In the genomic region with DNA sequence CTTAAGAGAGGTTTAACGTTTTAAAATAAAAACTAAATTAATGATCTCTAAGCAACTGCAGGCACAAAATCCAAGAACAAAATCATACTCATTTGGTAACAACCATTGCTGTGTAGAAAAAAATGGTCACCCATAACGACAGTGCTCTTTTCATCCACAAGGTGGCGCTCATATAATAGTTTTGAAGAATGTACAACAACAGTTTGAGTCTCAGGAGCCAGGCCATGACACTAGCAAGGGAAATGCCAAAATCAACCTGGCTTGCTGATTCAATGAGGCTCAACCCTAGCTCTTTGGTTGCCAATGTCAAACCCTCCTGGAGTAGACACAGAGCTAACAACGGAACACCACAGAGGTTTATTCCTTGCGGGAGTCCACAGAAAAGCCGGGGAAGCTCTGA, we compare ENCODE assay signal across 8 mouse cellular contexts. TPM values are rescaled to one million over a fixed set of nuclear protein-coding genes. Genes with fewer than 3 reads are reported as not detected.
A peak's percentile ranks its signal among the peaks of the same experiment; 100 is the strongest.
DNase-seq lines count a peak whose midpoint lies in the region; ATAC-seq lines count a peak whose summit lies in the region.

No protein-coding gene starts in this region.

- ATAC-seq in midbrain, embryonic 16.5 days = no peak; the same call in 1 of the 2 replicates
- 0 out of 2 replicates have a peak, but pooled peaks have one; percentile 45 for ATAC-seq in hindbrain, embryonic 15.5 days (ENCODE audit: low FRiP score, low read depth)
- ATAC-seq in neural tube, embryonic 11.5 days (ENCODE audit: insufficient read depth, low FRiP score, low TSS enrichment) = no peak

- DNase-seq in midbrain, embryonic 10.5 days (ENCODE audit: low spot score) = peak; percentile 62
- DNase-seq in c-Kit-negative CD71-positive TER-119-positive erythroid progenitor cells, embryonic 14.5 days (ENCODE audit: low read depth, low spot score) = peak; percentile 21
- peak; percentile 81 for DNase-seq in forelimb bud, embryonic 11.5 days (ENCODE audit: low read depth, low spot score)
- DNase-seq in left cerebral cortex, postnatal 36 days (ENCODE audit: low spot score in 2 of 2) = peak; percentile 53 to 68
- DNase-seq in neural tube, embryonic 11.5 days (ENCODE audit: low spot score) = peak; percentile 72
- peak; percentile 80 for DNase-seq in thymus, postnatal 4 days

- intact Hi-C loops in left cerebral cortex, postnatal 36 days (cut with DNase I) = loop anchor here (1.0 to 10.0 kb wide), 3 partner anchors 160 to 759 kb away; no protein-coding TSS in a partner anchor

- H3K9ac ChIP-seq in midbrain, embryonic 16.5 days (ENCODE audit: low read depth, low read length) = no peak overlapping the region
- H3K9ac ChIP-seq in hindbrain, embryonic 15.5 days = no peak overlapping the region
- H3K9ac ChIP-seq in neural tube, embryonic 11.5 days (ENCODE audit: low read length) = no peak overlapping the region

- H3K27ac ChIP-seq in midbrain, embryonic 10.5 days (replicated peaks) = no peak overlapping the region
- H3K27ac ChIP-seq in midbrain, embryonic 16.5 days (ENCODE audit: low read length) = no peak overlapping the region
- no peak overlapping the region for H3K27ac ChIP-seq in hindbrain, embryonic 15.5 days (replicated peaks)
- H3K27ac ChIP-seq in neural tube, embryonic 11.5 days (ENCODE audit: low read depth, low read length) = no peak overlapping the region

- H3K9me3 ChIP-seq in midbrain, embryonic 10.5 days (replicated peaks) = no peaks in the 10 kb centered on the region
- H3K9me3 ChIP-seq in midbrain, embryonic 16.5 days (replicated peaks; ENCODE audit: control insufficient read depth, low read length, poor library complexity, severe bottlenecking) = no peaks in the 10 kb centered on the region
- no peaks in the 10 kb centered on the region for H3K9me3 ChIP-seq in hindbrain, embryonic 15.5 days
- H3K9me3 ChIP-seq in neural tube, embryonic 11.5 days (ENCODE audit: control insufficient read depth, low read length) = no peaks in the 10 kb centered on the region

- no peaks in the 10 kb centered on the region for H3K4me1 ChIP-seq in midbrain, embryonic 10.5 days
- H3K4me1 ChIP-seq in midbrain, embryonic 16.5 days (ENCODE audit: control insufficient read depth, insufficient read depth, low read length) = no peaks in the 10 kb centered on the region
- H3K4me1 ChIP-seq in hindbrain, embryonic 15.5 days (replicated peaks) = no peaks in the 10 kb centered on the region
- no peaks in the 10 kb centered on the region for H3K4me1 ChIP-seq in neural tube, embryonic 11.5 days (ENCODE audit: control insufficient read depth, insufficient read depth, low read length)

- 35% methylated on average over 6 of the region's 6 CpGs for WGBS in midbrain, embryonic 10.5 days
- WGBS in midbrain, embryonic 16.5 days = 32% methylated on average over 6 of the region's 6 CpGs
- 29% methylated on average over 6 of the region's 6 CpGs for WGBS in hindbrain, embryonic 15.5 days
- WGBS in neural tube, embryonic 11.5 days = 35% methylated on average over 6 of the region's 6 CpGs

- no peaks in the 10 kb centered on the region for H3K36me3 ChIP-seq in midbrain, embryonic 10.5 days
- H3K36me3 ChIP-seq in midbrain, embryonic 16.5 days (ENCODE audit: control insufficient read depth, insufficient read depth, low read length) = no peaks in the 10 kb centered on the region
- no peaks in the 10 kb centered on the region for H3K36me3 ChIP-seq in hindbrain, embryonic 15.5 days
- no peaks in the 10 kb centered on the region; the same call in 1 of the 2 replicates for H3K36me3 ChIP-seq in neural tube, embryonic 11.5 days (ENCODE audit: control insufficient read depth, insufficient read depth, low read length)

- H3K27me3 ChIP-seq in midbrain, embryonic 10.5 days (ENCODE audit: low read depth, poor library complexity, severe bottlenecking) = no peaks in the 10 kb centered on the region
- no peaks in the 10 kb centered on the region for H3K27me3 ChIP-seq in midbrain, embryonic 16.5 days (ENCODE audit: control insufficient read depth, insufficient read depth, low read depth, low read length)
- H3K27me3 ChIP-seq in hindbrain, embryonic 15.5 days = no peaks in the 10 kb centered on the region
- H3K27me3 ChIP-seq in neural tube, embryonic 11.5 days (ENCODE audit: control insufficient read depth, insufficient read depth, low read length) = no peaks in the 10 kb centered on the region

- no peak overlapping the region for H3K4me2 ChIP-seq in midbrain, embryonic 16.5 days (ENCODE audit: low read length)
- no peak overlapping the region for H3K4me2 ChIP-seq in hindbrain, embryonic 15.5 days
- H3K4me2 ChIP-seq in neural tube, embryonic 11.5 days (ENCODE audit: low read depth) = no peak overlapping the region

- no peak overlapping the region for H3K4me3 ChIP-seq in midbrain, embryonic 10.5 days
- no peak overlapping the region for H3K4me3 ChIP-seq in midbrain, embryonic 16.5 days (ENCODE audit: low read depth, low read length)
- no peak overlapping the region for H3K4me3 ChIP-seq in hindbrain, embryonic 15.5 days
- H3K4me3 ChIP-seq in neural tube, embryonic 11.5 days (ENCODE audit: low read depth, low read length) = no peak overlapping the region

RNA-seq across cellular contexts. Expression of gene Myzap, which starts 54.0 kb away (rescaled TPM):
- polyA plus RNA-seq in midbrain, embryonic 10.5 days (2016; fragmentation: Nextera tagmentation; extraction: Ambion mirVana) = 4.2 and 5.1 TPM in 2 replicates
- polyA plus RNA-seq in midbrain, embryonic 16.5 days (2015; fragmentation: Nextera tagmentation; extraction: Ambion mirVana) = 2.5 and 2.6 TPM in 2 replicates
- 2.3 and 2.5 TPM in 2 replicates for polyA plus RNA-seq in hindbrain, embryonic 15.5 days (2015; fragmentation: Nextera tagmentation; extraction: Ambion mirVana)
- total RNA-seq in left cerebral cortex, postnatal 36 days (2021) = 1 to 10 TPM in 1 of 2 experiments, under 1 TPM in 1; 0.86 to 3.1 TPM
- 6.5 and 7.4 TPM in 2 replicates for polyA plus RNA-seq in neural tube, embryonic 11.5 days (2014; fragmentation: Nextera tagmentation; extraction: Ambion mirVana)

Comparison
In these comparisons a context has a peak if more than half of its experiments do, and no peak if none do; other contexts are left out.
1. DNase-seq: peak in every context shown above with its lines; median percentile 81 in forelimb bud, embryonic 11.5 days; 80 in thymus, postnatal 4 days; 72 in neural tube, embryonic 11.5 days; 62 in midbrain, embryonic 10.5 days; 60 in left cerebral cortex, postnatal 36 days; 21 in c-Kit-negative CD71-positive TER-119-positive erythroid progenitor cells, embryonic 14.5 days.